Mouse (Mus musculus) kidney, adult 2 months (tissue): ENCODE measurements around the gene Vasp.

Experiments used
- CTCF ChIP-seq: fragments of 200-500 bp; conservative IDR thresholded peaks from 2 replicates; pipeline ENCODE4 v1.5.1; 2011; ENCODE audit warnings: low read depth, mild to moderate bottlenecking, control low read depth, low read length, moderate library complexity, mixed read lengths; ENCODE audit not compliant: insufficient read depth, insufficient read length
- POLR2A ChIP-seq: fragments of 200-500 bp; IDR thresholded peaks from one replicate; pipeline ENCODE4 v1.6.1; 2011; ENCODE audit warnings: low read depth, low read length, control low read depth

DNA sequence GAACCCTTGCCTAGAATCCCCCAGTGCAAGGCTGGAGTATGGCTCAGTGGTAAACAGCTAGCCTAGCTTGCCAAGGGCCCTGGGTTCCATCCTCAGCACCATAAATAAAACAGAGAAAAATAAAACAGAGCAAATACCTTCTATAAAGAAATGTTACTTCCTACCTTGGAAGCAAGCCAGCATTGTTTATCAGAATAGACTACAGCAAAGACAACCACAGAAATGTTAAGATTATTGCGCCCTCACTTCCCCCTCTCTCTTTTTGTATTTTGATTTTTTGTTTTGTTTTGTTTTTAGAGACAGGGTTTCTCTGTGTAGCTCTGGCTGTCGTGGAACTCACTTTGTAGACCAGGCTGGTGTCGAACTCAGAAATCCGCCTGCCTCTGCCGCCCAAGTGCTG is 26.2 kb upstream of the Vasp start:
- no peak for TF ChIP-seq CTCF
- TF ChIP-seq POLR2A: no peak
